Mouse (Mus musculus) kidney, adult 2 months (tissue): ENCODE measurements around the gene Hoxa4. TPM values are rescaled to one million over a fixed set of nuclear protein-coding genes. Genes with fewer than 3 reads are reported as not detected.

Experiments
- DNase-seq: peaks from one replicate; pipeline ENCODE4 v3.0.0; 2021
- H3K27ac ChIP-seq: fragments of 200-500 bp; 2 replicates; pipeline ENCODE4 v1.5.1; 2012; ENCODE audit warnings: low read depth, low read length, control low read depth, inconsistent platforms; ENCODE audit not compliant: insufficient read depth
- H3K27me3 ChIP-seq: fragments of 200-500 bp; replicated peaks from 2 replicates; pipeline ENCODE4 v1.6.1; 2012; ENCODE audit warnings: mild to moderate bottlenecking, moderate library complexity, low read length, inconsistent platforms; ENCODE audit not compliant: control insufficient read depth, insufficient read depth
- H3K36me3 ChIP-seq: fragments of 200-500 bp; 2 replicates; pipeline ENCODE4 v1.6.1; 2012; ENCODE audit warnings: mild to moderate bottlenecking, moderate library complexity, low read length, inconsistent platforms; ENCODE audit not compliant: control insufficient read depth, insufficient read depth
- H3K4me1 ChIP-seq: fragments of 200-500 bp; 2 replicates; pipeline ENCODE4 v1.6.1; 2011; ENCODE audit warnings: low read length; ENCODE audit not compliant: control insufficient read depth, insufficient read depth
- H3K4me3 ChIP-seq: fragments of 200-500 bp; 2 replicates; pipeline ENCODE4 v1.5.1; 2011; ENCODE audit warnings: mild to moderate bottlenecking, low read depth, low read length, control low read depth; ENCODE audit not compliant: insufficient read depth
- CTCF ChIP-seq: fragments of 200-500 bp; conservative IDR thresholded peaks from 2 replicates; pipeline ENCODE4 v1.5.1; 2011; ENCODE audit warnings: low read depth, mild to moderate bottlenecking, control low read depth, low read length, moderate library complexity, mixed read lengths; ENCODE audit not compliant: insufficient read depth, insufficient read length
- POLR2A ChIP-seq: fragments of 200-500 bp; IDR thresholded peaks from one replicate; pipeline ENCODE4 v1.6.1; 2011; ENCODE audit warnings: low read depth, low read length, control low read depth
- WGBS: fragments of 180-500 bp; shearing (Covaris S2); methylation state at CpG from one replicate; pipeline ENCODE4 v1.1.7; 2018; 5-methylcytosine and 5-hydroxymethylcytosine counted together
- polyA plus RNA-seq: library from polyadenylated mRNA; depleted of rRNA; stranded (reverse); fragments of >200 nt; gene quantifications from 2 replicates; pipeline ENCODE4 v1.2.3, GENCODE M21; 2012

Hoxa4 gene
- polyA plus RNA-seq, 1 experiment: 2.8 TPM

- Histone ChIP-seq H3K27ac (peak overlapping the region; percentile 39), H3K4me1 (peaks cover 13% of the 10 kb centered on the region), H3K36me3 (peaks cover 3% of the 10 kb centered on the region; the same call in 1 of the 2 replicates), H3K27me3 (no peaks in the 10 kb centered on the region), H3K4me3 (peak overlapping the region; percentile 39)
- TF ChIP-seq CTCF (no peak), POLR2A (no peak)
- 10% methylated on average over 18 of the region's 18 CpGs for WGBS
- DNase-seq: peak; percentile 39
These were observed 17.5 kb upstream of the Hoxa4 start for GRCm38 (mm10) chr6:52208868-52209684.

GRCm38 (mm10) chr6:52208072-52208867 lies 16.7 kb upstream of the Hoxa4 start, which contains the start of gene Hoxa6:
Gene Hoxa6 (minus strand): TSS chr6:52208722.
- H3K27ac ChIP-seq: peak within 1 kb of the TSS; percentile 39
- peak; percentile 88 for DNase-seq
- H3K27me3 ChIP-seq: no peaks in the 10 kb centered on the region
- peak within 1 kb of the TSS; percentile 39 for H3K4me3 ChIP-seq
- peaks cover 3% of the 10 kb centered on the region; the same call in 1 of the 2 replicates for H3K36me3 ChIP-seq
- H3K4me1 ChIP-seq: peaks cover 13% of the 10 kb centered on the region
- WGBS: 6% methylated on average over 47 of the region's 47 CpGs
- TF ChIP-seq POLR2A: no peak

GRCm38 (mm10) chr6:52207684-52207976 lies 16.1 kb upstream of the Hoxa4 start:
- no peaks in the 10 kb centered on the region for H3K27me3 ChIP-seq
- H3K27ac ChIP-seq: peak overlapping the region; percentile 1; the same call in 1 of the 2 replicates
- peaks cover 3% of the 10 kb centered on the region; the same call in 1 of the 2 replicates for H3K36me3 ChIP-seq
- DNase-seq: peak; percentile 5
- no peak overlapping the region for H3K4me3 ChIP-seq
- H3K4me1 ChIP-seq: peaks cover 13% of the 10 kb centered on the region
- TF ChIP-seq CTCF (no peak), POLR2A (no peak)

DNA sequence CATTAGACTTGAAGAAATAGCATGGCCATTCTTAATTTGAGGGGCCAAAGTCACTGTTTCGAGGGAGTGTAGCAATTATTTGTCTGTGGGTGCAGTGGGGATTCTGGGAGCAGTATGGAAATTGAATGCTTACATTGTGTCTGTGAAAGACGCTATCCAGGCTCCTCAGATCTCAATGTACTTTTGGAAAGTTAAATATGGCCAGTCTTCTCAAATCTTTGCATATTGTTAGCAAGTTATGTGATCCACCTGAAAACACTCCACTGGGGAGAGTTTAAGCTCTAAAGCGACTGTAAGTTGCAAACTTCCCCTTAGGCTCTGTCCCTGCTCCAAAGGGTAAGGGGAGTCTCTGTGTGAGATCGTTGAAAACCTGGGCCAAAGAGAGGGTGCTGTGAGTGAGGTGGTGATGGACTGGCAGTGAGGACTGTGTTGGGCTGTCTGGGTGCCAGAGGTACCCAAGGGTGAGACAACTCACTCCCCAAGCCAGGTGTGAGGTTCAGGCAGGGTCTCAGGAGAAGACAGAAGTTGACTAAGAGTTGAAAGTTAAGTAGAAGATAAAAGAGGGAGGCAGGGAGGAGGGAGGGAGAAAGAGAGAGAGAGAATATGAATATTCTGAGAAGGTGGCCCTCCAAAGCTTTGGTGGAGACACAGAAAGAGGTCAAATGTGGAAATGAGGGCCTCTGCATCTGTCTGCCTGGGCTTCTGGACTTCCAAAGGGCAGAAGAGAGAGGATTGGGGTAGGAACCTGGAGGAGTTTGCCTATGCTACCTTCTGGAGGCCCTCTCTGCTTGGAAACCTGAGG lies 15.5 kb upstream of the Hoxa4 start:
- H3K4me3 ChIP-seq: no peak overlapping the region
- 62% methylated on average over 4 of the region's 4 CpGs for WGBS

DNA sequence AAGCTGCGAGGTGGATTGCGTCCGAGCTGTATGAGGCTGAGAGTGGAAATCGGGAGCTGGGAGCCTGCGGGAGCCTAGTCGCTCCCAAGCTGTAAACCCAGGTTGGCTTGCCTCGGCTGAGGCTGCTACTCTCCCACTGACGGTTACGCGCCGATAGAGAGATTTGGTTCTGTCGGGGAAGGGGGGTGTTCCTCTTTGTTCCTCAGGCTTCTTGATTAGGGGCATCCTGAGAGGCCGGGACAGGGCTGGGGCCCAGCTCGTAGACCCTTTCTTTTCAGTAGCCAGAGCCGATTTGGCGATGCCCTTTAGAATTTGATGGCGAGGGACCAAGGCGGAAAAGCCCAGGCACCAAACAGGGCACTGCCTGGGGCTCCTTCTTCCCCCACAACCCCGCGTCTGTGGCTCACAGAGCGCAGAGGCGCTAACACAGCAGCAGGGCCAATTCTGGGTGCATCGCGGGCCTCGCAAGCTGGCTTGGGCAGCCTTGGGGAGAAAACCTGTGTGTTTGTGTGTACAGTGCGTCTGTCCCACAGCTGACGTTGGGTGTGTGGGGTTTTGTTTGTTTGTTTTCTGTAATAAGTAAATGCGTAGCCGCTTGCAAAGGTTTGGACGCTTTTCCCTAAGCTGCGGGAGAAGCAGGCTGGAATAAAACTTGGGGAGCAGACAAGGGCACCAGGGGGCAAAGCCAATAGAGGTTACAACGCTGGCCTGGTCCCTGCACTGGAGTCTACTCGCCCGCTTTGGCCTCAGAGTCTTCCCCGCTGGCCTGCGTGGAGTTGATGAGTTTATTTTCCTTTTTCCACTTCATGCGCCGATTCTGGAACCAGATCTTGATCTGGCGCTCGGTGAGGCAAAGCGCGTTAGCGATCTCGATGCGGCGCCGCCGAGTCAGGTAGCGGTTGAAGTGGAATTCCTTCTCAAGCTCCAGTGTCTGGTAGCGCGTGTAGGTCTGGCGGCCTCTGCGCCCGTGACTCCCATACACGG lies 14.4 kb upstream of the Hoxa4 start:
- no peak overlapping the region for H3K4me3 ChIP-seq
- TF ChIP-seq POLR2A (no peak), CTCF (no peak)
- H3K27me3 ChIP-seq: no peaks in the 10 kb centered on the region
- peak overlapping the region; percentile 22; the same call in 1 of the 2 replicates for H3K27ac ChIP-seq
- WGBS: 66% methylated on average over 55 of the region's 55 CpGs
- peaks cover 13% of the 10 kb centered on the region for H3K4me1 ChIP-seq
- DNase-seq: peak; percentile 23
- H3K36me3 ChIP-seq: peaks cover 5% of the 10 kb centered on the region; the same call in 1 of the 2 replicates

More for the DNA sequence above, 15.5 kb upstream of the Hoxa4 start:
- Histone ChIP-seq H3K36me3 (peaks cover 3% of the 10 kb centered on the region; the same call in 1 of the 2 replicates), H3K27me3 (no peaks in the 10 kb centered on the region), H3K4me1 (peaks cover 13% of the 10 kb centered on the region), H3K27ac (peak overlapping the region; percentile 1; the same call in 1 of the 2 replicates)
- no peak for TF ChIP-seq CTCF
- TF ChIP-seq POLR2A: no peak
- DNase-seq: peak; percentile 3

- no peak overlapping the region for H3K4me3 ChIP-seq
- no peaks in the 10 kb centered on the region for H3K27me3 ChIP-seq
- peaks cover 5% of the 10 kb centered on the region; the same call in 1 of the 2 replicates for H3K36me3 ChIP-seq
- H3K4me1 ChIP-seq: peaks cover 13% of the 10 kb centered on the region
- TF ChIP-seq CTCF (no peak), POLR2A (no peak)
- WGBS: 63% methylated on average over 14 of the region's 14 CpGs
- peak overlapping the region; percentile 22 for H3K27ac ChIP-seq
- peak; percentile 27 for DNase-seq
These were observed 13.7 kb upstream of the Hoxa4 start for GRCm38 (mm10) chr6:52205221-52205620.
